Mouse (Mus musculus): ENCODE measurements around the gene Celf2. TPM values are rescaled to one million over a fixed set of nuclear protein-coding genes. Genes with fewer than 3 reads are reported as not detected.

Gene Celf2
- total RNA-seq, 2 experiments from 2014 or later: 67.6 to 79.3 TPM

DNA sequence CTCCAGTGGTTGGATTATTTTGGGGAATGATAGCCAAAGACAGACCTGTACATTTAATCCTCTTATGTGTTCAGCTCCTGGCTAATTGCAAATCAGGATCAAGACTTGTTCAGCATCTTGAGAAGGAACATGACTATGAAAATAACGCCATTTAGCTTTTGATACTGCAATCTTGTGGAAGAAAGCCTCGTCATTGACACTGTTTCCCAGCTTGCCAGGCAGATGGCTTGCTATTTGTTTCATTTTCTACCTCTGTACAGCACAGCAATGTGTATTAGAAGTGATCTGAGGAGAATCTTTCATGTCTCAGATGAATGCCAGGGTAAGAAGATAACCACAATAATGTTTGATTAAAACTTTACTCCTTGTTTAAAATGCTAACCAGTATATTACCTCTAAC lies 315.9 kb downstream of the Celf2 start:
- intact Hi-C loops (cut with DNase I): no loop called here
- H3K27ac ChIP-seq: no peak overlapping the region
- no peak overlapping the region for H3K4me3 ChIP-seq
- no peak for DNase-seq
- no peak for TF ChIP-seq CTCF (IDR thresholded peaks at IDR 0.05)

DNA sequence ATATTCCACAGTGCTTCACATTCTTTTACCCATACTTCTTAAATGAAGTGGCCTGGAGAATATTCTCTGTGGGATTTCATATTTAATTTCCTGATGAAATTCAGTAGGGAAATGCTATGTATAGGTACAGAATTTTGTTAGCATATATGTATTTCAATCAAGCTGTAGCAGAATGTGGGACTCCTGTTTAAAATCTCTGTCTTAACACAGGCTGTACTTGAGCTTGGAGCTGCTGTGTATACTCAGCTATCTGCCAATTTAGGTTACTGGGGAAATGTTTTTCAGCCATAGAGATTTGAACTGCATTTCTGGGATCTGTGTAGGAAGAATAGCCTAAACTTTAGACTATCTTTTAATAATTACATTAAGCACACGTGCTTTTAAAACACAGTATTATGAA lies 330.2 kb downstream of the Celf2 start:
- DNase-seq: no peak

DNA sequence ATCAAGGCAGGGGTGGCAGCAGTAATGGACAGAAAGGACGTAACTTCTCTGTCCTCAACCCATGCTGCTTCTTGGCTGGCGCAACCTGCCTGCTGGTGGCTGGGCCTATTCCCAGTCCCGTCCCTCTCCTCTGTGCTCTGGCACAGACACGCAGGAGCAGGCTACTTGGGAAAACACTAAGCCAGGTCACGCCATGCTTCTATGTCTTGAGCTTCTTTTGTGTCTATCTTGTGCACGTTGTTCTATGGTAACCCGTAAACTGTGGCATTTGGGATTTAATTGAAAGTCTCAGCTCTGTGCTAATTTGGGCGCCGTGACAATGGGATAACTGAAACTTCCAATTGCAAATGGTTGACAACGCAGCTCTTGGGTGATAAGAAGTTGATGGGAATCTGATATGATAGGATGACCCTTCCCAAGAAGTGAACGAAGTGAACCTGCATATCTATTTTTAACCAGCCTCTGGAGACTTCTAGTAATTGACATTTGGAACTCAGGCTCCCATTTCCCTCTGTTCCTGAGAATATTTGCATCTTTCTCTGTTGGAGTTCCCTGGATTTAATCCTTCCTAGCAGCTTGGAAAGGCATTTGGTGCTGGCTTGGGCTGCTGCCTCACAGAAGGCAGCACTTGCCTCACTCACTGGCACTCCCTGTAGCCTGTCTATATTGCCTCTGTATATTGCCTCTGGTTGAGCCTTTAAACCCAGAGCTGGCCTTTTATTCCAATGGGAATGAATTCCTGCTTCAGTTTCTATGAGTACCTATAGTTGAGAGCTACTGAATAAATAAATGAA lies 335.9 kb downstream of the Celf2 start:
- TF ChIP-seq CTCF (IDR thresholded peaks at IDR 0.05): no peak
- H3K27ac ChIP-seq: no peak overlapping the region
- intact Hi-C loops (cut with DNase I): no loop called here
- H3K4me3 ChIP-seq: no peak overlapping the region
- peak; percentile 24 for DNase-seq

More for the DNA sequence above, 330.2 kb downstream of the Celf2 start:
- Histone ChIP-seq H3K27ac (no peak overlapping the region), H3K4me3 (no peak overlapping the region)
- no peak for TF ChIP-seq CTCF (IDR thresholded peaks at IDR 0.05)
- intact Hi-C loops (cut with DNase I): no loop called here

DNA sequence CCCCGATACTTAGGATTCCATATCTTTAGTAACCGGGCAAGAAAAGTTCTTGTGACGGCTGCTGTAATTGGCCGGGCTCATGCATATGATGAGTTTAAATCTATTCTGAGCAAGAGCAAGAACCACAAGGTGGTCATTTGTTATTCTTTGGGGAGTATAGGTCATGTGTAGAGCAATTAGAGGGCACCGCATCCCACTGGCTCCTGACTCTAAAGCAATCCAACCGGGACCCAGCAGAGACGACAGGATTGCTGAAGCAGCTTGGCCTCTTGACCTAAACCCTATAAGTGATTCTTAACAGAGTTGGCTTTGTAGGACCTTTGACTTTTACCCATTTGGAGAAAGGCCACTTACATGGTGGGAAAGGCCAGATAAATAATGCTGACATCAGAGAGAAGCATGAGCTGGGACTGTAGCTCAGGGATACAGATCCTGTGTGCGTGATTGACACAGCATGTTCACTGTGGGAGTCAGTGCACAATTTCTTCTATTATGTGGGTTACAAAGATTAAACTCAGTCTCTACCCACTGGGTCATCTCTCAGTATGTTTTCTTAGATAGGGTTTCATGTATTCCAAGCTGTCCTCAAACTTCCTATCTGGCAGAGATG lies 338.2 kb downstream of the Celf2 start:
- Histone ChIP-seq H3K4me3 (no peak overlapping the region), H3K27ac (no peak overlapping the region)
- no peak for TF ChIP-seq CTCF (IDR thresholded peaks at IDR 0.05)
- DNase-seq: no peak
- intact Hi-C loops (cut with DNase I): no loop called here

DNA sequence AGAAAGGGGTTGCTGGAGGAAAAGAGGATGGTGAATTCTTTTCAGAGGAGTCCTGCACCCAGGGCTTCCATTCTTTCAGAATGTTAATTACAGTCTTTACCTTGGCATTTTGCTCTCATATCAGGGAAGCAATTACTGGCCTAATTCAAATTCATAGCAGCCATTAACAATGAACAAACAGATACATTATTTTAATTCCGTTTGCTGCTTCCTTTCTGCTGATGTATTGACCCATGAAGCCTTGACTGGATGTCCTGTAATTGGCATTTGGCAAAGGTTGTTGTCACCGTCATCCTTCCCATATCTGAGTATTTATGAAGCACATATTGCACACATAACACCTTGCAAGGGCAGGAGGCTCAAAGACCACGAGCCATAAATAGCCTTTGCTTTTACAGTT lies 343.6 kb downstream of the Celf2 start:
- TF ChIP-seq CTCF (IDR thresholded peaks at IDR 0.05): no peak
- no peak overlapping the region for H3K4me3 ChIP-seq
- intact Hi-C loops (cut with DNase I): no loop called here
- no peak overlapping the region for H3K27ac ChIP-seq
- no peak for DNase-seq

DNA sequence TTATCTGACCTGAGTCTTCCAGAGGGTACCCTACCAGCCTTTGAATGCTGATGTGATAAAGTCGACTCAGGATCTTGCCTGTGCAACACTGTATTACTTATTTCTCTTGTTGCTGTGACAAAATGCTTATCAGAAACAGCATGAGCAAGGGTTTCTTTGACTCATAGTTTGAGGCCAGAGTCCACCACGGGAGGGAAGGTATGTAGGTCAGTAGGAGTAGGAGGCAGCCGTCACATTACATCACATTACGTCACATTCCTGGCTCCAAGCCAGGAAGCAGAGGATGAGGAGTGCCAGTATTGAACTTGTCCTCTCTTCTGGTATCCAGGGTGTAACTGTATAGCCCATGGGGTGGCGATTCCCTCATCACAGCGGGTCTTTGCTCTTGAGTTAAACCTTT lies 349.3 kb downstream of the Celf2 start:
- intact Hi-C loops (cut with DNase I): no loop called here
- TF ChIP-seq CTCF (IDR thresholded peaks at IDR 0.05): no peak
- Histone ChIP-seq H3K4me3 (no peak overlapping the region), H3K27ac (no peak overlapping the region)
- DNase-seq: no peak

DNA sequence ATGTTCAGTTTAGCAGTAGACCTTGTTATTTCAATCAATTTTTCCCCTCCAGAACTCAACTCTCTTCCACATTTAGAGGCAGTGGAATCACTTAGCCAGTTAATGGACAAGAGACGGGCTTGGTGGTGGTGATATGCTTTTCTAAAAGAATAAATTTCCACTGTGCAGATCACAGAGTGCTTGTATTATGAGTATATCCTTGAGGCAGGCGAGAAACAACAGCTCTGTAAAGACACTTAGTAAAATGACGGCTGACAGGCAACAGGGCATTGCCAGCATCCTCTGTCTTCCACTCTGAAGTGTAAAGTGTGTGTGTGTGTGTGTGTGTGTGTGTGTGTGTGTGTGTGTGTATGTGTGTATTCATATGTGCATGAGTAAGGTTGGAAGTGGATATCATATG lies 362.1 kb downstream of the Celf2 start:
- Histone ChIP-seq H3K4me3 (no peak overlapping the region), H3K27ac (no peak overlapping the region)
- intact Hi-C loops (cut with DNase I): no loop called here
- no peak for DNase-seq
- TF ChIP-seq CTCF (IDR thresholded peaks at IDR 0.05): no peak

DNA sequence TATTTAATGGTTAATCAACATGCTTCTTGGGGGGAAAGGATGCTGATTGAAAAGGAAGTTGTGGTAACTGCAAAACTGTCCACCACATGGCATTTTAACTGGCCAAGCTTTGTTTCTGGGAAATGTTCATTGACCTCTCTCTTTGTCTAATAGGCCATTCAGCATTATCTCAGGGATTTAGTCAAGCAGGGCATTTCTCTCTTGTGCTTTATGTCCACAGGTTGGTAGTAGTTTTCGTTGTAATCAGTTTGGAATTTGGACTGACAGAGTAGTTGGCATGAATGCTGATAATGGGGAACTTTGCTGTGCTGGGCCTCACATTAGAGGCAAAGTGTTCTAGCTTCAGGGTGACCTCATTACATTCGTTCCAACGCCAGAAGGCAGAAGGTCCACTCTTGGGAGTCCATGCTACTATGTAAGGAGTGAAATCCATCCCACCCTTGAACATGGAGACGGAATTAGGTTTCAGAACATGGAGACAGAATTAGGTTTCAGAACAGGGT lies 363.8 kb downstream of the Celf2 start:
- DNase-seq: no peak
- intact Hi-C loops (cut with DNase I): no loop called here
- no peak overlapping the region for H3K27ac ChIP-seq
- H3K4me3 ChIP-seq: no peak overlapping the region
- TF ChIP-seq CTCF (IDR thresholded peaks at IDR 0.05): no peak

DNA sequence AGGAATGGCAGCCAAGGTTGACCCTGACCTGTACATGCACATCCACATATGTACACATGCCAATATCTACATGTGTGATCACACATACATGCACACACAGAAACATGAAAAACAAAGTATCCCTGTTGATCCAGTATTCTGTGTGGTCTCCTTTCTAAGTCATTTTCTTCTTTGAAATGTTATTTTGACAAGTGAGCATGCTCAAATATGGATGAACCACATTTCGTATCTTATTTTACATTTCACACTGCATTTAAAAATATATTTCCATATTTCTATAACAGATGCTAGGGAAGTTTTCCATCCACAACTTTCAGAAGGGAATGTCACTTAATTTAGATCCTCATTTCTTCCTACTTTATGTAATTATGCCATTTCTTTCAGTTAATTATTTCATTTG lies 364.5 kb downstream of the Celf2 start:
- TF ChIP-seq CTCF (IDR thresholded peaks at IDR 0.05): no peak
- no peak overlapping the region for H3K27ac ChIP-seq
- intact Hi-C loops (cut with DNase I): no loop called here
- no peak for DNase-seq
- no peak overlapping the region for H3K4me3 ChIP-seq

DNA sequence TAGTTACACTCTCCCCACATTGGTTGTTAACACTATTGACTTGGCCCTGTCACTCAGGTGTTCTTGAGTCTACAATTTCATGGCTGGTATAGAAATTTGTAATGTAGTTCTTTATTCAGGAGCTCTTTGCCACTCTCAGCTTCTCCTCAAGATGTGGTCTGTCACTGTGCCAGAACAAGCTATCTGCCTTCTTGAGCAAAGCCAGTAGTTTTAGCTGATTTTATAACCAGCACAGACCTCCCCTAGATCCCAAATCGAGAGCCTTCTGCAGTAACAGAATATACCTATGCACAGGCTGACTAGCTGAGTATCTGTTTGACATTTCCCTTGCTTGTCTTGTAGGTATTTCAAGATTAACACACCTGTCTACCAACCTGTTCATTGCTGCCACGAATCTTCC lies 386.0 kb downstream of the Celf2 start:
- H3K27ac ChIP-seq: no peak overlapping the region
- no peak for TF ChIP-seq CTCF (IDR thresholded peaks at IDR 0.05)
- intact Hi-C loops (cut with DNase I): no loop called here
- DNase-seq: no peak
- H3K4me3 ChIP-seq: no peak overlapping the region

DNA sequence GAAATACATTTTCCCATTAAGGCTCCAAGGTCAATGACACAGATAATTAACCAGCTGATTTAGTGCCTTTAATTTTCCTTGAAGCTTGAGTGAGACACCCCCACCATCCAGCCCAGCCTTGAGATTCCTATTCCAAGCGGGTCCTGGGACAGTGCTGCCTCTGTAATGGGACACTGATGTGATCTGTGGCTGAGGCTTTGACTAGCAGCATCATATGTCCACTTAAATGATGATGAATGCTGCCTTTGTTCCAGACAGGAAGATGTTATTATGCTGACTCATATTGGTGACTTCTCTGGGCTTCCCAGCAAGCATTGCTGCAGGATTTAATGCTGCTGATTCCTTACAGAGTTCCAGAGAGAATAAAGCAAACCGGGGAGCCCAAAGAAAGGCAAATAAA lies 393.6 kb downstream of the Celf2 start:
- TF ChIP-seq CTCF (IDR thresholded peaks at IDR 0.05): no peak
- intact Hi-C loops (cut with DNase I): no loop called here
- no peak for DNase-seq
- Histone ChIP-seq H3K27ac (no peak overlapping the region), H3K4me3 (no peak overlapping the region)

DNA sequence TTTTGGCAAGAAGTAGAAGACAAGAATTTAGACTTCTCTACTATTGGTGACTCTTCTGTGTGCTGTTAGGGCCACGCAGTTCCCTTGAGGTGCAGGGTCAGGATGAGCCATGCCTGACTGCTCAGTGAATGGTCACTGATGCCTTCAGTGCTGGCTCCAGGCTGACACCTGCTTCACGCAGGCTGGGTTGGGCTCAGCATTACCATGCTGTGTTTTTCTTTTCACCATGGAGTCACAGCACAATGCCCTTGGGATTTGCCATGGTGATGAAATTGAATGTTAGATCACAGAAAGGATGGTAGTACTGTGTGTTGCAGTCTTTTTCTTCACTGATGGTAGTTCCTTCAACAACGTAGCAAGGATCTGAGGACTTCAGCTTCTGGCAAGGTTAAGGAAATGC lies 394.2 kb downstream of the Celf2 start:
- intact Hi-C loops (cut with DNase I): no loop called here
- no peak for TF ChIP-seq CTCF (IDR thresholded peaks at IDR 0.05)
- DNase-seq: peak; percentile 20
- no peak overlapping the region for H3K4me3 ChIP-seq
- no peak overlapping the region for H3K27ac ChIP-seq

DNA sequence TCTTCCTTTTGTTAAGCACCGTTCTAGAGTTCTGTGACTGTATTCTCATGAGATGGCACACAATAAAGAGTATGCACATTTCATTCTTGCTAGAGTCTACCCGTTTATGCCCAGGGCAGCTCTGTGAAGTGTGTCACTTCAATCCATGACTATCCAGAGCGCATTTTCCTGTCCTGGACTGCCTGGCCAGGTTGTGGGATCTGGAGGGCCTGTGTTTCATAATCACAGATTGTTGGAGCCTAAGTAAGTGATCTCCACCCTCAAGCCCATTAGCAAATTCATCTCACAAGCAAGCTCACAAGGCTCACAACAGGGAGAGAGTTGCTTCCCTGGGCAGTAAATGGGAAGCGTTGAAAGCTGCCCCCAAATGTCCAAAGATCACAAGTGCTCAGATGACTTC lies 395.6 kb downstream of the Celf2 start:
- DNase-seq: no peak
- H3K27ac ChIP-seq: no peak overlapping the region
- TF ChIP-seq CTCF (IDR thresholded peaks at IDR 0.05): no peak
- intact Hi-C loops (cut with DNase I): no loop called here
- H3K4me3 ChIP-seq: no peak overlapping the region
